Mouse (Mus musculus) brain, embryonic 14.5 days (tissue): ENCODE data around the gene Il17re.

Source experiments
- CTCF ChIP-seq: fragments of 200-500 bp; IDR thresholded peaks from 2 replicates; pipeline ENCODE4 v1.5.1; 2012; ENCODE audit warnings: inconsistent platforms, mild to moderate bottlenecking, moderate library complexity, borderline replicate concordance; ENCODE audit not compliant: insufficient read depth, insufficient read length; ENCODE audit errors: extremely low read depth
- POLR2A ChIP-seq: fragments of 200-500 bp; IDR thresholded peaks from 2 replicates; pipeline ENCODE4 v1.6.1; 2012; ENCODE audit warnings: mild to moderate bottlenecking, inconsistent platforms, borderline replicate concordance; ENCODE audit not compliant: poor library complexity, insufficient read depth, insufficient read length, severe bottlenecking; ENCODE audit errors: extremely low read depth

- no peak for TF ChIP-seq POLR2A
- TF ChIP-seq CTCF, result no peak
Observed at GRCm38 (mm10) chr6:113480555-113481373, 22.5 kb downstream of the Il17re start.
